Mouse (Mus musculus) lung, adult 18-20 months (tissue): ENCODE data around the gene Capzb.

Experiments used
- DNase-seq, 2 experiments: peaks; one replicate each; pipeline ENCODE4 v3.0.0; 2022; ENCODE audit warnings: mixed read lengths in 2 of 2

The Capzb gene

GRCm38 (mm10) chr4:139179731-139180625 is 12.7 kb upstream of the Capzb start:
- peak; percentile 59 to 66 for DNase-seq

- DNase-seq, result no peak
Observed at GRCm38 (mm10) chr4:139182511-139182910, 10.2 kb upstream of the Capzb start.

DNA sequence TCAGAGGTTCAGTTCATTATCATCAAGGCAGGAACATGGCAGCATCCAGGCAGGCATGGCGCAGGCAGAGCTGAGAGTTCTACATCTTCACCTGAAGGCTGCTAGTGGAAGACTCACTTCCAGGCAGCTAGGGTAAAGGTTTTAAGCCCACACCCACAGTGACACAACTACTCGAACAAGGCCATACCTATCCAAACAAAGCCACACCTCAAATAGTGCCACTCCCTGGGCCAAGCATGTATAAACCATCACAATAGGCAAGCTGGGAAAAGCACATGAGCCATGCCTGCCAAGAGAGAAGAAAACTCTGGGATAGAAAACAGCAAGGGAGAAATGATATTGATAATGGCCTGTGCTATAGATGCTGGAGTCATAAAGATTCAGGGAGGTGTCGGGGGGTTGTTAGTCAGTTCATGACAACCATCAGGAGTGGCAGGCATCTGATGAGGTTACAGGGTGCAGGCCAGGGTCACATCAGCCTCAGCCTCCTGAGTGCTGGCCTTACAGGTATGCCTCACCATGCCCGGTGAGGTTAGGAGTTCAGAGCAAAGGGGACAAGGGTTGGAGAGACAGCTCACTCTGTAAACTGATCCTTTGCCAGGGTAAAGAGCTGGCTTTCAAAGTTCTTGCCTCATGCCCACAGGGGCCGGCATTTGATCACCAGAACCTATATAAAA is 6.8 kb upstream of the Capzb start:
- no peak for DNase-seq

GRCm38 (mm10) chr4:139187930-139188329 is 4.8 kb upstream of the Capzb start:
- DNase-seq, result peak; percentile 49 to 50

DNA sequence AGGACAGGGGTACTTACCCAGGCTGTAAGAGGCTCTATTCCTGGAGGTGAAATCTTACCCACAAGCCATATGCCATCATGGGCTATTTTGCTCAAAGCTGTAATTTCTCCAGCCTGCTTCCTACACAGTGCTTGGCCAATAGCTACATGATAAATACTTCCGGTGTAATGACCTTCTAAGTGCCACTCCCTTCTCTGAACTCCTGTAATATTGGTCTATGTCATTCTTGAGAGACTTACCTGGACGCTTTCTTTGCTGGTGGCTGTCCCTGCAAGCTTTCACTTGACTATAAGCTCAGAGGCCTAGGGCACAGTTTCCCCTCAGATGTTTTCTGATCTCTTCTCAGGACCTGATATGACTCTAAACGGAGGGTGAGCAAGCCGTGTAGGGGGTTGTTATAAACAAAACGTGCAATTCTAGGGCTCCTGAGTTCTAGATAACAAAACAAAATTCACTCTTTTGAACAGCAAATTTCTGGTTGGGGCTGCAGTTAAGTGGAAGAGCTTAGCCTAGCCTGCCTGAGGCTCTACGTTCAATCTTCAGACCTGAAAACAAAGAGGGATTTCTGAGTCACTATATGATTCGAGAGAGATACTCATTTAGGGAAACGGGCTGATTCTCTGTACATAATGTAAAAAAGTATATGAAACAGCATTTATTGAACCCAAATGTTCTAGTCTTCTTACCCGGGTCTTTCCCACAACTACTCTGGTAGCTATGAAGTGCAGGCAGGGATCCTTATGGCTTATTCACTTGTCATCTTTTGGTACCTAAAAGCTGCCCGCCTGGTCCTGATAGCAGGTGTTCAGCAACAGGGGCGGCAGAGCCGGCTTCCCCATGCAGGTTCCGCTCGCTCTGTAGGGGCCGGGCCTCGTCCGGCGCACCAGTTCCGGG is 847 bp upstream of the Capzb start:
- DNase-seq, result no peak

DNA sequence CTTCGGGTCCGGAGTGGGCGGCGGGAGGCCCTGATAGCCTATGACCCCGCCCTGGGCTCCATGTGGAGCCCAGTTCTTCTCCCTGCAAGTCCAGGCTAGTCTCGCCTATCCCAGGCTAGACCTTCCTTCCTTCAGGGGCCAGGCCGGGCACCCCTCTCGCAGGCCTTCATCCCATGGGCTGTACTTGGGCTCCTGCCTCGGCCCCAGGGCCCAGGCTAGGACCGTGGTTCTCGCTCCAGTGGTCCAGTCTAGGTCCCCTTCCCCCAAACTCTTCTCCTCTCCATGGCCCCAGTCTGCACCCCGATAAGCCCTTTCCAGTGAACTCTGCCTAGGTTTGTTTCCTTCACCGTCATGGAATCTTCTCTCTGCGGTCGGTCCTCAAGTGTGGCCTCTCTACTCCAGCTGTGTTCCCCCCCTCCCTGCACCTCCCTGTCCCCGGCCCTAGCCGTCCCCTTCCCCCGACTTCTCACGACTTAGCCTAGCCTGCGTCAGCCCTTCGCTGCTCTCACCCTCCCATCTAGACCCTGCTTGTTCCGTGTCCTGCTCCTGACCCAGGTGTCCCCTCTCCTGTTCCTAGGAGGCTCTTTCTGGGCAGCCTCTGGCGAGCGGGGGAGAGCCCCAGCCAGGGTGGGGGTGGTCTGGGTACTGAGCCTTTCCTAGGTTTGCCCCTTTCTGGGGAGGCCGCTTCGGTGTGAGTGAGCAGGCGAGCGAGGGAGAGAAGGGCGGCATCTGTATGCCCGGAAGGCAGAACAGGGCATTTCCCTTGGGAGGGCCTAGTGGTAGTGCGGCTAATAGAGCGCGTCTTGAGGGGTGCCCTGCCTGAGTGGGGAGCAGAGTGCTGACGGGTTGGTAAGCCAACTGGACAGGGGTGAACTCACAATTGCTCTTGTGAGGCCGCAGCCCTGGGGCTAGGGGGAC is 736 bp downstream of the Capzb start:
- DNase-seq, result peak; percentile 42 to 43

- DNase-seq, result no peak
Observed at GRCm38 (mm10) chr4:139195101-139195500, 2.4 kb downstream of the Capzb start.

GRCm38 (mm10) chr4:139196464-139196863 is 3.8 kb downstream of the Capzb start:
- no peak for DNase-seq

GRCm38 (mm10) chr4:139196949-139197348 is 4.2 kb downstream of the Capzb start:
- no peak for DNase-seq

GRCm38 (mm10) chr4:139197453-139197852 is 4.8 kb downstream of the Capzb start:
- DNase-seq, result peak; percentile 64 to 70

- peak; percentile 90 to 93 for DNase-seq
Observed at GRCm38 (mm10) chr4:139198004-139198689, 5.4 kb downstream of the Capzb start.

DNA sequence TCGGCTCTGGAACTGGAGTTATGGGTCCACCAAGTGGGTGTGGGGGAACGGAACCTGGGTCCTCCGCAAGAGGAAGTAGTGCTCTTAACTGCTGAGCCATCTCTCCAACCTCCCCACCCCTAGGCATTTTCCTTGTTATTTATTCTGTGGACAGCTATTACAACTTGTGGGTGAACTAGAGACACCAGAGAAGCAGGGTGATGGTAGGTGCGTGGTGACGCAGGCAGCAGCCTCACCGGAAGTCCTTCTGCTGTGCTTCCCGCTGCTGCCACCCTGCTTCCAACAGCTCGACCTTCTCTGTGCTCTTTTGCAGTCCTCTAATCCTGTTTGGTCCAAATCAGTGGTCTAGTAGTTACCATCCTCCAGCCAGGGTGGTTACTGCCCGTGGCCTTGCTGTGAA is 6.4 kb downstream of the Capzb start:
- DNase-seq, result no peak

GRCm38 (mm10) chr4:139199703-139200340 is 7.1 kb downstream of the Capzb start:
- peak; percentile 42 to 59 for DNase-seq

- no peak for DNase-seq
Observed at GRCm38 (mm10) chr4:139200946-139201345, 8.2 kb downstream of the Capzb start.

DNA sequence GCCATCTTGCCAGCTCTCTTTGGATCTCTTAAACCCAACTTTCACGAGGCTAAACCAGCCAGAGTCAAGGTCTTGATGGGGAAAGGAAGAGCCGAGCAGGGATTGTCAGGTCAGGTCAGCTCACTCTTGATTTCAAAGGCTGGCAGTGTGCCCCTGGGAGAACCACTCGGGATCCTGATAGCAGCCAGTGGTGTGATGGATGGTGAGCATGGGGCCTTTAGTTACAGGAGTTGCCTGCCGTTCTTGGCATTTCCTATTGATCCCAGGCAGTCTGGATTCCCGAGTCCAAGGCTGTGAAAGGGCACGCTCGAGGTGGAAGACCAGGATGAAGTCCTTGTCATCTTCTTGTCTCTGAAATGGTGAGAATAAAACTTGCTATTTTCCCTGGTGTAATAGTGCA is 9.9 kb downstream of the Capzb start:
- DNase-seq, result no peak

GRCm38 (mm10) chr4:139203381-139203780 is 10.7 kb downstream of the Capzb start:
- DNase-seq, result peak; percentile 42 to 49

DNA sequence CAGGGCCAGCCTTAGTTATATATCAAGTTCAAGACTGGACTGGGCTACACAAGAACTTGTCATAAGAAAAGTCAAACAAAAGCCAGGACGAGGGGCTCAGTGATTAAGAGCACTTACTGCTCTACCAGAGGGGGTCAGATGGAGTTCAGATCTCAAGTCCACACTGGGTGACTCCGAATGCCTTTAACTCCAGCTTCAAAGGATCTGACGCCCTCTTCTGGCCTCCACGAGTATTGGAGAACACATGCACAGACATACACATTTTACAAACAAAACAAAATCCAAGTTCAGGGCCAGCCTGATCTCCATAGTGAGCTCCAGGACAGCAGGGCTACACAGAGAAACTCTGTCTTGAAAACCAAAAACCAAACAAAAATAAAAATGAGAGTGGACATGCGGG is 13.1 kb downstream of the Capzb start:
- peak in 1 of 2 experiments; percentile 43 for DNase-seq

DNA sequence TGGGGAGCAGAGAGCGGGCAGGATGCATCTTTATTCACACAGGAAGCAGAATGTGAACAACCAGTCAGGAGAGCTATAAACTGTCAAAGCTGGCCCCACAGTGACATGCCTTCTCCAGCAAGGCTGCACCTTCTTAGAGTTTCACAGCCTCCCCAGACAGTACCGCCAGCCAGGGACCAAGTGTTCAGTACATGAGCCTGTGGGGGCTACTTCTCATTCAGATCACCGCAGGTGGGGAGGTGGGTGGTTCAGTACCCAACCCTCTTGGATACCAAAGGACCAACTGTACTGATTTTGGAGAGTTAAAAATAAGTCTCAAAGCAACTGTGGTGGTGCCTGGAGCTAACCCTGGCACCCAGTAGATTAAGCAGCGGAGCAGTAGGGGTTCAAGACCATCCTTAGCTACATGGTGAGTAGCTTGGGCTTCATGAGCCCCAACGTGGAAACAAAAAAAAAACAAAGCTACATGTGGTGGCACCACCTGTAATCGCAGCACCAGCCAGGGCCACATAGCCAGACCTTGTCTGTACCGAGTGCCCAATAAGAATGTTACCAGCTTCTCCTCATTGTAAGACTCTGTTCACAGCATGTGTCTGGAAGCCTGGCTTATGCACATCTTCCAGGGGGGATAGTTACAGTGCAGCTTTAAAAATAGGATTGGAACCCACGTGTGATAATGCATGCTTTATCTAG is 13.8 kb downstream of the Capzb start:
- DNase-seq, result no peak

GRCm38 (mm10) chr4:139208236-139209129 is 15.8 kb downstream of the Capzb start:
- DNase-seq, result peak in 1 of 2 experiments; percentile 51
